Mouse (Mus musculus) layer of hippocampus, adult 11-12 months (tissue): ENCODE results near the gene Chst10.

Experiments
- DNase-seq: peaks from one replicate; pipeline ENCODE4 v3.0.0; 2022; ENCODE audit warnings: low spot score

Chst10 gene

DNA sequence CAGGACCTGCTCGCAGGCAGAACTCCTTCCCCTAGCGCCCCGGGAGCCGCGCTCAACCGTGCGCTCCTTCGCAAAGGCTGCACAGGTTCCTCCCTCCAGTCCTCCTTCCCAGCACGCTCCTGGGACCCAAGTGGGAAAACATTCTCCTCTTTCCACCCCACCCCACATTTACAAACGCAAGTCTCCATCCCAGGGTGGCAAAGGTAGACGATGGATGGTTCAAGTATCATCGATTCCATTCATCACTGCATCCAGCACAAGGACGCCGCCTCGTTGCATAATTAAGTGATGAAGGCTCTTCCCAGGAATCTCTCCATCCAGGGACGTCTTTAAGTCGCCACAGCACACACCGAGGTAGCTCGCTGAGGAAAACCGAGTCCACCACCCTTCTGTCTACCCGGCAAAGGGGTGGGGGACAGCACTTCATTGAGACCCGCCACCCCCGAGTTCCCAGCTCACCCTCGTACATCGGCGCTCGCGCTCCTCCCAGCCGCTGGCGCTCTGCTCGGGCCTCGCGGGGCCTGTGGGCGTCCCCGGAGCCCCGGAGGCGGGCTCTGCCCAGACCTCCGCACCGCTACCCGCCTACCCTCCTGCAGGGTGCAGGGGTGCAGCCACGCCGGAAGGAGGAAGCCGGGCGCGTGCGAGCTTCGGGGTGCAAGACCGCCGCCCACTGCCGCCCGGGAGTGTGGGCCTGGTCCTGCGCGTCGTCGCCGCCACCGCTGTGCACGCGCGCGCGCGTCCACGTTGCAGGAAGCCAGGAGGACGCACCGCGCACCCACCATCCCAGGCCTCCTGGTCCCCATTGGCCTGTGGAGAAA, at the start of gene Chst10:
Gene Chst10 (minus strand): TSS at position 731 of the 818 bp plus-strand sequence.
- DNase-seq: peak; percentile 85

DNA sequence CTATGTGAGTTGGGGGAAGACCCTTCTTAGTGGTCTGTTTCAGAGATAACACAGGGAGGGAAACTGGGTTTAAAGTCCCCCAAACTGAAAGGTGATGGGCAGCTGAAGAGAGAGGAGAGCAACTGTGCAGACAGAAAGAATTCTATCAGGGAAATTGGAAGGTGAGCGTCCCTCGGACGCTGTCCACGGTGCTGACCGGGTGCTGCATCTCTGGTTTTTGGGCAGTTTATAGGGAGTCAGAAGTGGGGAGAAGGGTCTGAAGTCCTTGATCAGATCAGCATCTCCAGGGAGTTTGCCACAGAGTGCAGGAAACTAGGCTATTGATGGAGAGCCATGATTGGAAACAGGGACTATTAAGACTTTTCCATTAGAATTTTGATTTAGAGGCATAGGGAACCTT, 41.6 kb upstream of the Chst10 start:
- DNase-seq: no peak

DNA sequence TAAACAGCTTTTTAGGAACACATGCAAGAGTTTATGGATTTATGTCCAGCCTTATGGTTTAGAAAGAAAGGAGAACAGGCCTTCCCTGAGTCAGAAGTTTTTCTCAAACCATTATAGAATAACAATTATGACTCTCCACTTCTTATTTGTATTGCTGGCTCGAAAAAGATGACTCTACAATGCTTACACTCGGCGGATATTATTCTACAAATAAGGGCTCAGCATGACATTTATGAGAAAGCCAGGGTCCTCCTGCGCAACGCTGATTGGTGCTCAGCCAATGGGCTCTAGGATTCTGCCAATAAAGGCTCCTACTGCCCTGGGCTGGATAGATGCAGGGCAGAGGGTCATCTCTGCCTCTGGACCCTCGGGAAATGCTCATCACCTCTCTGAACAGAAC, 40.9 kb upstream of the Chst10 start, which contains the start of gene Nms:
Gene Nms (plus strand): TSS at position 301 of the 400 bp plus-strand sequence.
- DNase-seq: no peak

DNA sequence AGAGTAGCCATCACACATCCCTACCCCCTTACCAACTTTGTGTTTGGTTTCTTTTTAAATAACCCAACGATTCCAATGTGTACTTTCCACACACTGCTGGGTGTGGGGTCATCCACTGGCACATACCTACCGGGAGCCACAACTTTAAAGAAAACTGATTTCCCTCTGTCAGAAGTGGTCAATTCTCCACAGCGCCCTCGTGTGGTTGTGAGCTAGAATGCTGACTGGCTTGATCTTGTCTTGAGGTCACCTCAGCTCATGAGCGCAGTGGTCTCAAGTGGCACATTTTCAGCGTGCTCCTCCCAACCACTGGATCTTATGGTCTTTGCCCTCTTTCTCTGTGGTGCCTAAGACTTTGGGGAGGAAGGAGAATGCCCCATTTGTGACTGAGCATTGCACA, 38.8 kb upstream of the Chst10 start:
- peak; percentile 19 for DNase-seq

DNA sequence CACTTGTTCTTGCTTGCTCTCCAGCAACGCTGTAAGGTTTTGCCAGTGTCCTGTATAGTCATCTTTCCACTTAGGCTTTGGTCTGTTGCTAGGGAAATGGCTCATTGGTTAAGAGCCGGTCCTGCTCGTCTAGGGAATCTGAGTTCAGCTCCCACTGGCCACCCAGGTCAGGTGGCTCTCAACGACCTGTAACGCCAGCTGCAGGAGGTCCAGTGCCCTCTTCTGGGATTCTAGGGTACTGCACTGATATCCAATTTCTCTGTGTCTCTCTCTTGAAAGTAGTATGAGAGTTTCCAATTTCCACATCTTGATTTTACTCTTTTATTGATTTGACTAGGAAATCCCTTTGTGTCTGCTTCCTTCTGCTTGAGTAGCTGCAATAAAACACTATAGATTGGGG, 36.7 kb upstream of the Chst10 start:
- peak; percentile 11 for DNase-seq

DNA sequence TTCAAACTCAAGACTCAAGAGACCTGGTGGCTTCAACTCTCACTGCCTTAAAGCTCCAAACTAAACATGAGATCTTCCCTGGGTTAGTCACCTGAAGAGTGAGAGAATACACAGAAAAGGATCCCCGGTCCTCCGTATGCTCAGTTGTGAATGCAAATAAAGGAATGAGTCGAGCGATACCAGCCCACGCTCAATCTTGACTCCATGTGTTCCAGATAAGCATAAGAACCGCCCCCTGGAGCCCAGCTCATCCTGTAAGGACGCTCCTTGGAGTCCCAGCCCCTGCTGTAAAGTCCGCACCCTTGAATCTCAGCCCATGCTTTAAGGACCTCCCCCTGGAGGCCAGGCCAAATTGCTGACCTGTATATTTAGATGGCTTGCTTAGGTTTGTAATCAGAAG, 32.8 kb upstream of the Chst10 start:
- peak; percentile 35 for DNase-seq

DNA sequence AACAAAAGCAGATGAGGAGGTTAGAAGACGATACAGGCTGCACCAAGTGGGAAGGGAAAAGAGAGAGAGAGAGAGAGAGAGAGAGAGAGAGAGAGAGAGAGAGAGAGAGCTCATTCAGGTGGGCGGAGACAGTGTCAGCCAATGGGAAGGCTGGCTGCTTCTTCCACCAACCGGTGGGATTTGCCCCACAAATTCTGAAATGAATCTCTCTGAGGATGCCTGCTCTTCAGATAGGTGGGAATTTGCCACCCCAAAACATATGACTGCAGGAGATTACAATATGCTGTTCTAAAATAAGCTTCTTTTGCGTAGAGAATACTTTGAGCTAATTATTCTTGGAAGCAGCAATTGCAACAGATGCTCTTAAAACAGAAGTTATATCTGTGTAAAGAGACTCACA, 31.5 kb upstream of the Chst10 start:
- DNase-seq: peak; percentile 11

DNA sequence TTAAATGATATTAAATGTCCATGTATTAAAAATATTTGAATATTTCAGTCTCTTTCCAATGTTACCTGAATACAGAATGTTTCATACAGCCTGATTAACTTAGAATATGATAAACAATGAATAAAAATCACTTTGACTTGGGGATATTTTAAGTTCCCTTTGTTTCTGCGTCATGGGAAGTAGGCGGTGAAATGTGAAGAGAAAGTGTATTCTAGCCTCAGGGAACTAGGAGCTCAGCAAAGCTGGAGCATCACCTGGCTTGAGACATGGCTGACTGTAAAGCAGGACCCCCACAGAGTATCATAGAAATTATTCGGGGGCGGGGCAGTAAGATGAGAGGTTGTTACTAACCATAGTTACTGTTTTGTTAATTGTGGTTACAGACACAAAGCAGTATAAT, 31.0 kb upstream of the Chst10 start:
- no peak for DNase-seq

DNA sequence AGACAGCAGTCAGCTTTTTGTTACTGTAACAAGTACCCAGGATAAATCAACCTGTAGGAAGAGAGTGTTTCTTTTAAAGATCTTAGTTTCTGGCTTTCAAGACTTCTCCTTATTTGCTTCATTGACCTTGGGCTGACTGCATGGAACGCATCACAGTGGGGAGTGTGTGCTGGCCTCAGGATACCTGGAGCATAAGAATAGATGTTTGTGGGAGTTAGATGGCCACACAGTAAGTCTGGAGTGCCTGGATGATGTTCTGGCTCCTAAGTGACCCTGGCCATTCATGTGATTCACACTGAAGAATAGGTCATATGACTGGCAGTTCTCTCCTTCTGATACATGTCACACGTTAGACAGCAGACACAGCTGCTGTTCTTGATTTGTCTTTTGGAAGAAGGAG, 6.0 kb upstream of the Chst10 start:
- DNase-seq: no peak

DNA sequence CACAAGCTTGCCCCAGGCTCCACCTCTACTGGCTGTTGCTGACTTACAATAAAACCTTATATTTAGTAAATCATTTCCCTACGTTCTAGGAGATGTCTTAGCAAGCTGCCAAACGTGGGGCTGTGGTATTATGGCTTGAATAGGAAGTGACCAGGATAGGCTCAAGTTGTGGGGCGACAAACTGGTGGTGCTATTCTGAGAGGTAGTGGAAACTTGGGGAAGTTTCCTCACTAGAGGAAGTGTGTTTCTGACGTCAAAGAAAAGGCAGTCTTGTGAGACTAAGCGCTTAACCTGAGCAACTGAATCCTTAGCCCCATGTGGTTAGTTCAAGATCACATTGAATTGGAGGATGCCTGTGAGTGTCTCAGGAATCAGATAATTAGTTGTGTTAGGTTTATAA, 4.6 kb upstream of the Chst10 start:
- DNase-seq: peak; percentile 29

DNA sequence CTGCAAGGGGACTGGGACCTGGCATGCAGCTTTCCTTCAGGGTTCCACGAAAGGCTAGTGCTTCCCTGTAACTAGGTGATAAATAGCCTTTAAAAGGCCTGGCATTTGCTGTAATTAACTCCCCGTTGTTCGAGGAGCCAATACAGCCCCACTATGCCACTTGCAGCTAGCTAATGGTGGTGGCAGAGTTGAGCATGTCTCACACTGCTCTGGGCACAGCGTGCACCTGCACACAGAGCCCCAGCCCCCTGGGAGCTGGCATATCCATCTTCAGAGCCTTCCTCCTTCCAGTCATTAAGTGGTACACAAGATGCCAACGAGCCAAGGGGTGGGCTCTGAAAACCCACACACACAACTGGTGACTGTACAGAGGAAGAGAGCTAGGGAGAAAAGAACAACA, 4.9 kb downstream of the Chst10 start:
- no peak for DNase-seq

DNA sequence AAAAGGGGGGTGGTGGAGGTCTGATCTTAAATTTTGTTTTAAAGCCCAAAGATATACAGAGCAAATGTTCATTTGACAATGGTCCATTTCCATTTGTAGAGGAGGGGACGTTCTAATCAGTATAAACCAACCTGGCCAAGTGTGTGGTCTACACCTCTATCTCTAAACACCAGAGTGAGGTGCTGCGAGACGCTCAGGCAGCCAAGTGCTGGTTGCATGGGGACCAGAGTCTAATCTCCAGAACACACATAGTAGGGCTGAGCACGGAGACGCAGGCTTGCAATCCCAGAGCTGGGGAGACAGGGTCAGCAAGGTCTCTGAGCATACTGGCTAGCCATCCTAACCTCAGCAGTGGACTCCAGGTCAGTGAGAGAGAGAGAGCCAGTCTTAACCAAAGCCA, 6.5 kb downstream of the Chst10 start:
- DNase-seq: no peak

DNA sequence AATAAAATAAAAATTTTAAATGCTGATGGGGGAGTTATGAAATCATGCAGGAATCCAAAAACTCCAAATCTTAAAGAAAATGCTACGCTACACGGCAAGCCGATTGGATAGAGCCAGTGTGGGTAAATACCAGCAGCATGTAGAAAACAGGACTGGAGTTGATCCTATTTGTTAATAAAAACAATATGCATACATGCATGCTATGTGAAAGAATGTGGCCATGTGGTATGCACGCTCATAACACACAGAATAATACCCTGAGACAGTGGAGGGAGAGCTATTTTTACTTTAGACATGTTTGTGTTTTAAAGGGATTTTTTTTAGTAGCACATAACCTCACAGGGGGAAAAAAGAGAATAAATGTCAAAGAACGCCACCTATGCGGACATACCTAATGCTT, 9.2 kb downstream of the Chst10 start:
- DNase-seq: no peak

DNA sequence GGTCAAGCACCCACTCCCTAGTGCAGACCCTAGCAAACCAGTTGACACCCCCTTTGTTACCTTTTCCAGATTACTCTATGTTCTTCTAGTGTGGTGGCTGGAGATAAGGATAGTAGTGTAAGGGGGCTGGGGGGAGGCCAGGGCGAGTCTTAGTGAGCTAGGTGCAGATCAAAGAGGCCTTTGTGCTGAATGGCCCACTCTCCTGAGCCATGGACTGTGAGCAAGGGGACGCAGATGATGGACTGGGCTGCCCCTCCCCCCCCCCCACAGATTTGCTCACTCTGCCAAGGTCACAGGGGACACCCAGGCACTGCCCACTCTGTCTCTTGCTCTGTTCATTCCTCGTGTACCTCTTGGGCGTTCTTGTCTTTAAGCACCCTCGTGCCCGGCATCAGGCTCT, 10.9 kb downstream of the Chst10 start:
- DNase-seq: no peak

DNA sequence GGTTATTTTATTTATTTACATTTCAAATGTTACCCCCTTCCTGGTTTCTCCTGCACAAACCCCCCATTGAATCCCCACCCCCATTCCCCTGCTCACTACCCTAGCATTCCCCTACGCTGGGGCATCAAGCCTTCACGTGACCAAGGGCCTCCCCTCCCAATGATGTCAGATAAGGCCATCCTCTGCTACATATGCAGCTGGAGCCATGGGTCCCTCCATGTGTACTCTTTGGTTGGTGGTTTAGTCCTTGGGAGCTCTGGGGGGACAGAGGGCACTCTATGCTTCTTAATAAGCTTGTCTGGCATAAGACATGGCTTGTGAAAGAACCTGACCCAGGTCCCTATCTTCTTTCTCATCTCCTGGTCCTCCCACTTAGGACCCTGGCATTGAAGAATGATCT, 11.4 kb downstream of the Chst10 start:
- no peak for DNase-seq

DNA sequence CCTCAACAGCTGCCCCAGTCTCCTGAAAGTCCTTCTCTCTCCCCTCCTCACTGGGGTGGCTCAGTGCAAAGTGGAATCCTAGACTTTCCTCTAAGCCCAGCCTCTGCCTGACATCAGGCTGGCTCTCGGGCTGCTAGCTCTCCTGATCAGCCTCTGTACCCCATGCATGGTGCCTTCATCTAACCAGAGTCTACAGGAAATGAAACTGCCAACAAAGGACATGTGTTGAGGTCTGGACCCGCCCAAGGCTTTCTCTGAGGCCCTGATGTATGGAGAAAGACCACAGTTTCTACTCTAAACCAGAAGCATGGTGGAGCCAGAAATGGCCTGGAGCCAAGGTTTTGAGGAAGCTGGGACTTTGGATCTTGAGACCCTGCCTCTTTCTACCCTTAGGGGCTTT, 12.0 kb downstream of the Chst10 start:
- DNase-seq: no peak

DNA sequence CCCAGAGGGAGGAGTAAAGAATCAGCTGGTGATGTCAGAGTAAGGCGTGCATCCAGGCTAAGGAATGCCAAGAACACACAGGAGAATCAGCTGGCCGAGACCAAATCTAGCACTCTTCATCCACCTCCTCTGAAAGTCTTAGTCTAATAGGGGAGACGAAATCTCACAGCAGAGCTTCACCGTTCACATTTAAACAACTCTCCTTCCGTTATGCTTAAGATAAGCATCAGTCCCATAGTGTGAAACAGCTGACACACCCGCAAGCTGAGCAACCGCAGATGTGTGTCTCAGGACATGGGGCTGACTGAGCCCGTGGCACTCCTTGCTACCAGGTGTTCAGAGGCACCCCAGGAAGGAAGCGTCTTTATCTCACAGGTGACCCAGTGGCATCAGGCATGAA, 14.2 kb downstream of the Chst10 start:
- no peak for DNase-seq

DNA sequence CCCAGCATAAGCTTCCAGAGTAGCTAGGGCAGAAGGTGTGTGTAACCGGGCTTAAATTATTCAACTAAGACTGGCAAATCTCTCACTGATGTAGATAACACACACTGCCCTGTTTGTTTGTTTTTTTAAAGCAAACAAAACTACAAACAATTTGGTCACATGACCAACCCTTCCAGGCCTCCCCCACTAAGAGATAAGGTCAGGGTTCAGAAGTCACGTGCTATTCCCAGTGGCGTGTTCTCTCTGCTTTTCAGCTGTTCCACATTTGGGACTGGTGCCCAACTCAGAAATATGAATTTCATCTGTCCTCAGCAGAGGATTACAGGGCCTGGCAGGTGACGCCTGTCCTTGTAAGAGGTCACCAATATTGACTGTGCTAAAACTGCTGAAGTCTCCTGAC, 15.2 kb downstream of the Chst10 start:
- no peak for DNase-seq

DNA sequence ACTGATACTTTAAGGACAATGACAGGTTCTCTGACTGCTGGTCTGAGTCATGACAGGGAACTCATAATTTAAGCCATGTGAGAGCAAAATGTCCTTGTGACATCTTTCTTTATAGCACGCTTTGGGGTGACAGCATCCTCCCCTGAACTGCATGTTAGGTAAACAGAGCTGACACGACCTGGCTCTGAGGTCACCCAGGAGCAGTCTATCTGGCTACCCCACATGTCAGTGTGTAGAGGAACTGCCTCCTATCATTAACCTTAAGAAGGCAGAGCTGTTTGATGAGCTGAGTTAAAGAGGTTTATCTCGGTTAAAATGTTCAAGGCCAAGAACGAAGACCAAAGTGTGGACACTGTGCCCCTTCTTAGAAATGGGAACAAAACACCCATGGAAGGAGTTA, 16.6 kb downstream of the Chst10 start:
- no peak for DNase-seq

DNA sequence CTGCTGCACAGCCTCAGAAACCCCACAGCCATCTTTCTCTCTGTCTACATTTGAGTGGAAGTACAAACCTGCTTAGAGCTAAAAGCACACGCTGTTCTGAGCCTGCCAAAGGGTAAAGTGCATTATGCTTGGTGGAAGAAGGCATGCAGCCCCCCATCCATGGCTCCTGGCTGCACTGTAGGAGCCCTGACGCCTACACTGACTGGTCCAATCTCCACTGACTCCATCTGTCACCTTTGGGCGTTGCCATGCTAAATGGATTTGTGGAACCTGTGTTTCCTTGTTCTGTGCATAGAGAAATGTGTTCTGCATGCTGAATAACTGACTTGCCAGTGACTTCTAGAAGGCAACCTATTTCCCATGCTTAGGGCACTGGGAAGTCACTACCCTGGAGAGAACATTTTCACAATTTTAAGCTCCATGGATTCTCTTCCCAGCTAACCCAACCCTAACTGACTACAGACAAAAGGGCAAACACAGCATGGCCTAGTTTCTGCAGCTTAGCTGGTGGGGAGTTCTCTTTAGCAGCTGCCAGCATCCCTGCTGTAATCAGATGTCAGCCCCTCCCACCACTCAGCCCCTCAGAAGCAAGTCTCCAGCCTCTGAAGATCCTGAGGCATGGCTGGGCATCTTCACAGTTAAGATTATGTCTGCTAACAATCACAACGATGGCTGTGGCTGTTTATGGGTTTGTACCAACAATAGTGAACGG, 21.1 kb downstream of the Chst10 start:
- DNase-seq: no peak

DNA sequence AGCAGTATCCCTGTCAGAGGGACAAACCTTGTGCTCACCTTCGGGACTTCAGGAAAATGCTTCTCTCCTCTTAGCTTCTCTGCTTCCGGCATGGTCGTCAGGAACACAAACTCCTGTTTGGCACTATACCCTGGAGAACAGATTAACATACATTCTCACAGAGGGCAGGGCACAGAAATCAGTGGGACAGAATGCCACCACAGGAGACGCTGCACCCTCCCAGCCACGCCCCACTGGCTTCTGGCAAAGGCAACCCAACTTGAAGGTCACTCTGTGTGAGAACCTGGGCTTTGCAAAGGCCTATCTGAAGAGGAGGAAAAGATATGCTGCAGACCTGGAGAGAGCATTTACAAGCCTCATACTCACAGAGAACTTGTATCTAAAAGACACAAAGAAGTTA, 24.1 kb downstream of the Chst10 start:
- DNase-seq: no peak

DNA sequence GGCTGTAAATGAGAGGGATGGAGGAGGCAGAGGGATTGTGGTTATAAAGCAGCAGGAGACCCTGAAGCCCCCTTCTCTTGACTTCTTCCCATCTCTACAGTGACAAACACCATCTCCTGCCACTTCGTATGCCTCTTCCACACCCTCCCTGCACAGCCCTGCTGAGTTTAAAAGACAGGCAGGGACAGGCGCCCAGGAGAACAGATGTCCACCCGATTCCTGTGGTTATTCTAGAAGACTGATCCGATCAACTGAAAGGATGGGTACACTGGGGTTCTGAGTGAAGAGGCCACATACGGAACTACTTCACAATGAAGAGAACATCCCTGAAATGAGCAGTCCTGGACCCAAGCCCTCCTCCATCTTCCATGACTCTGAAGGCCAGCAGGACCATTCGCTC, 26.1 kb downstream of the Chst10 start:
- no peak for DNase-seq

DNA sequence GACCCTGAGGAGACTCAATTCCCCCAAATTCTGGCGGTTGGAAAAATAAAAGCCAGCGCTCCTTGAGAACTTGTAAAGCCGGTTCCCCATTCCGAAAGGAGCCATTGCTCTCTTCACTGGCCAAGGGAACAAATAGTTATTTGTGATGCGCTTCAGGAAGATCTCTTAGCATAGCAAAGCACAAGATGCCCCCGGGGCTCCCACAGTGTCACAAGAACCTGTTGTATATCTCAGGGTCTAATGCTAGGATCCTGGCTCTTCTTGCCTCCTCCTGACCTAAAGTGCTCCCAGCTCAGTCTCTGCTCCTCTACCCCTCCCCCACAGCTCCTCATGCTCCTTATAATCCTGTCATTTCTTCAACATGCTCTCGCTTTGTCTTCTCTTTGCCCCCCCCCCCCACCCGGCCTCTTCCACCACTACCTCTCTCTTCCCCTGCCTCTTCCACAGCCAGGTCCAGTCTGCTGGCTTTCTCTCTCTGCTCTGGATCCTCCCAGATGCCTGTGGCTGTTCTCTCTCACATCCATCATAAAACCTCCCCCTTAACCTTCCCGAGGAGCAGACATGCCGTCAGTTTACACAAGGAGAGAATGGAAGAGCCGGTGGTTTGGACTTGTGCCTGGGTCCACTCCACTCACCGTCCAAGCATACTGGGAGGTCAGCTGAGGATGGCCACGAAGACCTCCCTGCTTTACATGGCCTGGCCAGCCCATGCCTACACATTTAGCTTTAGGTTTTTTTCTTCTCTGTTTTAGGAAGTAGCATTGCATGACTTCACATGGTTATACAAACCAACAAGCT, 28.4 kb downstream of the Chst10 start:
- no peak for DNase-seq
